Mouse (Mus musculus) liver, adult 2 months (tissue): ENCODE data around the gene Duox1. TPM values are rescaled to one million over a fixed set of nuclear protein-coding genes. Genes with fewer than 3 reads are reported as not detected.

Source experiments
- DNase-seq: peaks from one replicate; pipeline ENCODE4 v3.0.0-alpha.2; 2011; ENCODE audit warnings: low read depth, low spot score; ENCODE audit errors: extremely low read depth
- H3K27ac ChIP-seq: fragments of 200-500 bp; replicated peaks from 2 replicates; pipeline ENCODE4 v1.5.1; 2012; ENCODE audit warnings: low read depth, mild to moderate bottlenecking, control low read depth, inconsistent platforms, low read length; ENCODE audit not compliant: insufficient read depth
- H3K27me3 ChIP-seq: fragments of 200-500 bp; 2 replicates; pipeline ENCODE4 v1.6.1; 2012; ENCODE audit warnings: mild to moderate bottlenecking, moderate library complexity, low read length, inconsistent platforms; ENCODE audit not compliant: control insufficient read depth, insufficient read depth
- H3K36me3 ChIP-seq: fragments of 200-500 bp; 2 replicates; pipeline ENCODE4 v1.6.1; 2012; ENCODE audit warnings: low read length, inconsistent platforms; ENCODE audit not compliant: control insufficient read depth, insufficient read depth
- H3K4me1 ChIP-seq: fragments of 200-500 bp; 2 replicates; pipeline ENCODE4 v1.6.1; 2011; ENCODE audit warnings: low read length; ENCODE audit not compliant: control insufficient read depth, insufficient read depth
- H3K4me3 ChIP-seq: fragments of 200-500 bp; 2 replicates; pipeline ENCODE4 v1.5.1; 2011; ENCODE audit warnings: low read depth, mild to moderate bottlenecking, control low read depth, low read length, moderate library complexity; ENCODE audit not compliant: insufficient read depth
- H3K79me2 ChIP-seq: fragments of 200-500 bp; 2 replicates; pipeline ENCODE4 v1.6.1; 2012; ENCODE audit warnings: inconsistent platforms, mild to moderate bottlenecking, low read length, moderate library complexity; ENCODE audit not compliant: control insufficient read depth, insufficient read depth
- H3K9ac ChIP-seq: fragments of 200-500 bp; 2 replicates; pipeline ENCODE4 v1.6.1; 2012; ENCODE audit warnings: low read depth, mild to moderate bottlenecking, control low read depth, inconsistent platforms, low read length
- CTCF ChIP-seq: fragments of 200-500 bp; IDR thresholded peaks from 2 replicates; pipeline ENCODE4 v1.5.1; 2011; ENCODE audit warnings: low read depth, low read length, control low read depth
- POLR2A ChIP-seq: fragments of 200-500 bp; IDR thresholded peaks from 2 replicates; pipeline ENCODE4 v1.6.1; 2011; ENCODE audit warnings: low read length, control low read depth; ENCODE audit not compliant: insufficient read depth; ENCODE audit errors: extremely low read depth
- WGBS: fragments of 180-500 bp; shearing (Covaris S2); methylation state at CpG from one replicate; pipeline ENCODE4 v1.1.7; 2018; 5-methylcytosine and 5-hydroxymethylcytosine counted together
- polyA plus RNA-seq: library from polyadenylated mRNA; depleted of rRNA; stranded (reverse); fragments of >200 nt; gene quantifications from 2 replicates; pipeline ENCODE4 v1.2.3, GENCODE M21; 2012
- total RNA-seq: library from RNA; depleted of rRNA; stranded (reverse); fragments of >200 nt; gene quantifications from 2 replicates; pipeline ENCODE4 v1.2.3, GENCODE M21; 2014

The Duox1 gene
- total and polyA plus RNA-seq, 2 experiments = not detected

DNA sequence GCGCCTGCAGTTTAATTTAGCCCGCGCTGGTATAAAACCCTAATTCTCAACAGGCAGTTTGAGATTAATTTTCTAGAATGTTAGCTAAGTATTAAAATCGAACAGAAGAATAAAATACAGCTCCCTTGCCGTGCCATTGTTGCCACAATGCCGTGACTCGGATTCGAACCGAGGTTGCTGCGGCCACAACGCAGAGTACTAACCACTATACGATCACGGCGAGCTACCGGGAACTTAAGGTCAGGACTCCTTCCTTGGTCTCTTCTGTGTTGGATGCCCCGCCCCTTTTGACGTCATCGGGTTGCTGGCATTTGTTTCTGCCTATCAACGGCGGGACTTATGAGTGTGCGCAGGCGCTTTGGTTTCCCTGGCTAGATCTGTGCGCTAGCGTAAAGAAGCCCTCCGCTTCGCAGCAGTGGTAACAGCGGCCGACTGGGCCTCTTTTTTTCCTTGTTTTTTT is 61.8 kb downstream of the Duox1 start:
- DNase-seq = peak; percentile 85
- TF ChIP-seq POLR2A (no peak), CTCF (no peak)
- Histone ChIP-seq H3K36me3 (no peaks in the 10 kb centered on the region), H3K79me2 (no peaks in the 10 kb centered on the region), H3K4me3 (peak overlapping the region; percentile 47; the same call in 1 of the 2 replicates), H3K27ac (no peak overlapping the region), H3K9ac (no peak overlapping the region), H3K4me1 (peaks cover 3% of the 10 kb centered on the region; the same call in 1 of the 2 replicates), H3K27me3 (no peaks in the 10 kb centered on the region)
- under 1% methylated on average over 28 of the region's 28 CpGs for WGBS

DNA sequence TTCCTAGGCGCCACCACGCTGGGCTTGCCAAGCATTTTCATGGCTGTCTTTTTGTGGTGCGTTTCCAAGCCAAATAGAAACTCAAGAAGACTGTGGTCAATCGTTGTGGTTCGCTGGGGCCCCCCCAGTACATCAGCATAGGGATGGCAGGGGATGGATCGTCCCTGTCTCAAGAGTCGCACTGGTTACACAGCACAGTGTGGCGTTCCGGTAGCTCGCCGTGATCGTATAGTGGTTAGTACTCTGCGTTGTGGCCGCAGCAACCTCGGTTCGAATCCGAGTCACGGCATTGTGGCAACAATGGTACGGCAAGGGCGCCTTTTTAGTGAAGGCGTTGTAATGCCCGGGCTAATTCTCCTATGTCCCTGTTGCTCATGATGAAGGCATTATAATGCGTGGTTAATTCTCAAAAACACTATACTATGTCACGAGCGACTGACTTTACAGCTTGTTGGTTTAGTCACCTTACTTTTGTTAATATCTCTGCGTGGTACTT is 62.3 kb downstream of the Duox1 start:
- peak overlapping the region; percentile 40; the same call in 1 of the 2 replicates for H3K9ac ChIP-seq
- WGBS = under 1% methylated on average over 26 of the region's 26 CpGs
- peaks cover 3% of the 10 kb centered on the region; the same call in 1 of the 2 replicates for H3K4me1 ChIP-seq
- TF ChIP-seq CTCF = no peak
- TF ChIP-seq POLR2A = no peak
- H3K79me2 ChIP-seq = no peaks in the 10 kb centered on the region
- H3K27me3 ChIP-seq = no peaks in the 10 kb centered on the region
- H3K36me3 ChIP-seq = no peaks in the 10 kb centered on the region
- DNase-seq = peak; percentile 86
- peak overlapping the region; percentile 47 for H3K4me3 ChIP-seq
- no peak overlapping the region for H3K27ac ChIP-seq

- no peaks in the 10 kb centered on the region for H3K27me3 ChIP-seq
- no peak overlapping the region for H3K9ac ChIP-seq
- 23% methylated on average over 8 of the region's 8 CpGs for WGBS
- H3K27ac ChIP-seq = no peak overlapping the region
- TF ChIP-seq POLR2A (no peak), CTCF (peak; percentile 15; the same call in 1 of the 2 replicates)
- DNase-seq = peak; percentile 65
- no peaks in the 10 kb centered on the region for H3K79me2 ChIP-seq
- peaks cover 3% of the 10 kb centered on the region; the same call in 1 of the 2 replicates for H3K4me1 ChIP-seq
- no peaks in the 10 kb centered on the region for H3K36me3 ChIP-seq
- no peak overlapping the region for H3K4me3 ChIP-seq
These were observed 63.2 kb downstream of the Duox1 start for GRCm38 (mm10) chr2:122378421-122379291.

GRCm38 (mm10) chr2:122379292-122379650 is 63.8 kb downstream of the Duox1 start:
- Histone ChIP-seq H3K36me3 (no peaks in the 10 kb centered on the region), H3K4me3 (no peak overlapping the region), H3K9ac (no peak overlapping the region), H3K79me2 (no peaks in the 10 kb centered on the region), H3K27ac (no peak overlapping the region), H3K4me1 (peaks cover 3% of the 10 kb centered on the region; the same call in 1 of the 2 replicates), H3K27me3 (no peaks in the 10 kb centered on the region)
- 60% methylated on average over 2 of the region's 2 CpGs for WGBS
- DNase-seq = no peak
- TF ChIP-seq POLR2A = no peak
- no peak for TF ChIP-seq CTCF

- Histone ChIP-seq H3K79me2 (no peaks in the 10 kb centered on the region), H3K4me1 (no peaks in the 10 kb centered on the region), H3K9ac (no peak overlapping the region), H3K36me3 (no peaks in the 10 kb centered on the region), H3K4me3 (peak overlapping the region; percentile 44), H3K27me3 (no peaks in the 10 kb centered on the region), H3K27ac (no peak overlapping the region)
- DNase-seq = peak; percentile 58
- TF ChIP-seq CTCF (peak; percentile 40; the same call in 1 of the 2 replicates), POLR2A (no peak)
- WGBS = 5% methylated on average over 11 of the region's 11 CpGs
These were observed 65.4 kb downstream of the Duox1 start for GRCm38 (mm10) chr2:122380768-122381311.
